Mouse (Mus musculus) limb, embryonic 10.5 days (tissue): Measurements from ENCODE around the gene Cdh26. TPM values are rescaled to one million over a fixed set of nuclear protein-coding genes. Genes with fewer than 3 reads are reported as not detected.

Experiments
- DNase-seq: peaks from one replicate; pipeline ENCODE4 v3.0.0-alpha.2; 2017; ENCODE audit warnings: low spot score
- H3K27ac ChIP-seq: fragments of 300-500 bp; sonication (generic); 2 replicates; pipeline ENCODE4 v1.5.1; 2016; ENCODE audit warnings: mild to moderate bottlenecking
- H3K27me3 ChIP-seq: fragments of 300-500 bp; sonication (generic); 2 replicates; pipeline ENCODE4 v1.6.1; 2016; ENCODE audit warnings: low read depth, mild to moderate bottlenecking; ENCODE audit not compliant: poor library complexity, severe bottlenecking
- H3K36me3 ChIP-seq: fragments of 300-500 bp; sonication (generic); 2 replicates; pipeline ENCODE4 v1.6.1; 2016; ENCODE audit warnings: mild to moderate bottlenecking, moderate library complexity
- H3K4me1 ChIP-seq: fragments of 300-500 bp; sonication (generic); 2 replicates; pipeline ENCODE4 v1.6.1; 2016
- H3K4me3 ChIP-seq: fragments of 300-500 bp; sonication (generic); 2 replicates; pipeline ENCODE4 v1.5.1; 2016; ENCODE audit warnings: mild to moderate bottlenecking, moderate library complexity
- H3K9me3 ChIP-seq: fragments of 300-500 bp; sonication (generic); replicated peaks from 2 replicates; pipeline ENCODE4 v1.6.1; 2016; ENCODE audit warnings: mild to moderate bottlenecking
- WGBS: fragments of 180-500 bp; shearing (Covaris S2); methylation state at CpG from one replicate; pipeline ENCODE4 v1.1.7; 2016; 5-methylcytosine and 5-hydroxymethylcytosine counted together
- polyA plus RNA-seq: library from polyadenylated mRNA; unstranded; fragments of >200 nt; fragmentation: Nextera tagmentation; extraction: Ambion mirVana; gene quantifications from 2 replicates; pipeline ENCODE4 v1.2.1, GENCODE M21; 2016

Gene Cdh26
- polyA plus RNA-seq, result 0.50 and 0.69 TPM in 2 replicates

GRCm38 (mm10) chr2:178430231-178430630 lies at the start of gene Cdh26:
Gene Cdh26, plus strand, starts transcription at chr2:178430531.
- WGBS, result 89% methylated on average over 4 of the region's 4 CpGs

GRCm38 (mm10) chr2:178407053-178407815 lies 23.1 kb upstream of the Cdh26 start, which contains the start of gene Sycp2:
Gene Sycp2, minus strand, starts transcription at chr2:178407685.
- Histone ChIP-seq H3K36me3 (0 out of 2 replicates have a peak, but pooled peaks cover 5% of the 10 kb centered on the region), H3K9me3 (peaks cover 8% of the 10 kb centered on the region; the same call in 1 of the 2 replicates), H3K27ac (no peak within 1 kb of the TSS), H3K4me3 (no peak within 1 kb of the TSS), H3K27me3 (peaks cover 7% of the 10 kb centered on the region; the same call in 1 of the 2 replicates), H3K4me1 (peaks cover 10% of the 10 kb centered on the region)
- DNase-seq, result no peak
- WGBS, result 82% methylated on average over 52 of the region's 52 CpGs

More at GRCm38 (mm10) chr2:178430231-178430630, at the start of gene Cdh26:
- Histone ChIP-seq H3K27ac (no peak within 1 kb of the TSS; the same call in 1 of the 2 replicates), H3K9me3 (no peaks in the 10 kb centered on the region), H3K4me3 (no peak within 1 kb of the TSS), H3K4me1 (peaks cover 9% of the 10 kb centered on the region), H3K36me3 (no peaks in the 10 kb centered on the region), H3K27me3 (no peaks in the 10 kb centered on the region)
- no peak for DNase-seq

- Histone ChIP-seq H3K4me3 (no peak overlapping the region), H3K4me1 (peaks cover 25% of the 10 kb centered on the region), H3K9me3 (peaks cover 8% of the 10 kb centered on the region; the same call in 1 of the 2 replicates), H3K27ac (no peak overlapping the region), H3K27me3 (peaks cover 25% of the 10 kb centered on the region), H3K36me3 (0 out of 2 replicates have a peak, but pooled peaks cover 5% of the 10 kb centered on the region)
- WGBS, result 83% methylated on average over 1 of the region's 1 CpGs
- no peak for DNase-seq
Measured at GRCm38 (mm10) chr2:178409024-178409423, 21.3 kb upstream of the Cdh26 start.

GRCm38 (mm10) chr2:178410286-178410685 lies 20.0 kb upstream of the Cdh26 start:
- Histone ChIP-seq H3K4me1 (peaks cover 38% of the 10 kb centered on the region), H3K9me3 (peaks cover 8% of the 10 kb centered on the region; the same call in 1 of the 2 replicates), H3K27me3 (peaks cover 27% of the 10 kb centered on the region), H3K27ac (no peak overlapping the region), H3K4me3 (no peak overlapping the region), H3K36me3 (0 out of 2 replicates have a peak, but pooled peaks cover 5% of the 10 kb centered on the region)
- no peak for DNase-seq
- WGBS, result 84% methylated on average over 6 of the region's 6 CpGs

- Histone ChIP-seq H3K36me3 (no peaks in the 10 kb centered on the region; the same call in 1 of the 2 replicates), H3K27ac (no peak overlapping the region), H3K27me3 (peaks cover 27% of the 10 kb centered on the region), H3K4me3 (no peak overlapping the region), H3K4me1 (peaks cover 42% of the 10 kb centered on the region), H3K9me3 (0 out of 2 replicates have a peak, but pooled peaks cover 2% of the 10 kb centered on the region)
- WGBS, result 79% methylated on average over 6 of the region's 6 CpGs
- DNase-seq, result peak; percentile 31
Measured at GRCm38 (mm10) chr2:178412598-178412997, 17.7 kb upstream of the Cdh26 start.

- Histone ChIP-seq H3K9me3 (no peaks in the 10 kb centered on the region), H3K27me3 (peaks cover 27% of the 10 kb centered on the region), H3K27ac (0 out of 2 replicates have a peak overlapping the region, but pooled peaks have one; percentile 85), H3K4me1 (peaks cover 42% of the 10 kb centered on the region), H3K4me3 (peak overlapping the region; percentile 86), H3K36me3 (peaks cover 4% of the 10 kb centered on the region)
- DNase-seq, result no peak
- 67% methylated on average over 13 of the region's 13 CpGs for WGBS
Measured at GRCm38 (mm10) chr2:178413081-178413480, 17.2 kb upstream of the Cdh26 start.

GRCm38 (mm10) chr2:178413481-178414260 lies 16.7 kb upstream of the Cdh26 start:
- 15% methylated on average over 75 of the region's 75 CpGs for WGBS
- peak overlapping the region; percentile 86 for H3K4me3 ChIP-seq
- no peak for DNase-seq
- H3K36me3 ChIP-seq, result peaks cover 10% of the 10 kb centered on the region
- H3K27me3 ChIP-seq, result peaks cover 27% of the 10 kb centered on the region
- peak overlapping the region; percentile 85 for H3K27ac ChIP-seq
- H3K9me3 ChIP-seq, result no peaks in the 10 kb centered on the region
- peaks cover 42% of the 10 kb centered on the region for H3K4me1 ChIP-seq

- Histone ChIP-seq H3K27me3 (peaks cover 27% of the 10 kb centered on the region), H3K27ac (peak within 1 kb of the TSS; percentile 85)
- WGBS, result 1% methylated on average over 63 of the region's 74 CpGs
Measured at GRCm38 (mm10) chr2:178414261-178415149, 15.8 kb upstream of the Cdh26 start, which contains the start of the genes Ppp1r3d and Fam217b. Gene Ppp1r3d, minus strand, starts transcription at chr2:178414472. Gene Fam217b, plus strand, starts transcription at chr2:178414524.

GRCm38 (mm10) chr2:178415150-178415448 lies 15.2 kb upstream of the Cdh26 start:
- WGBS, result 40% methylated on average over 3 of the region's 3 CpGs
- Histone ChIP-seq H3K4me3 (peak overlapping the region; percentile 86), H3K27me3 (peaks cover 27% of the 10 kb centered on the region), H3K36me3 (peaks cover 14% of the 10 kb centered on the region), H3K27ac (peak overlapping the region; percentile 85; the same call in 1 of the 2 replicates), H3K9me3 (no peaks in the 10 kb centered on the region), H3K4me1 (peaks cover 42% of the 10 kb centered on the region)
- no peak for DNase-seq

More at GRCm38 (mm10) chr2:178414261-178415149, 15.8 kb upstream of the Cdh26 start, which contains the start of the genes Ppp1r3d and Fam217b:
- peaks cover 42% of the 10 kb centered on the region for H3K4me1 ChIP-seq
- peak; percentile 76 for DNase-seq
- H3K4me3 ChIP-seq, result peak within 1 kb of the TSS; percentile 86
- peaks cover 14% of the 10 kb centered on the region for H3K36me3 ChIP-seq
- H3K9me3 ChIP-seq, result no peaks in the 10 kb centered on the region

- Histone ChIP-seq H3K4me3 (no peak overlapping the region), H3K36me3 (peaks cover 20% of the 10 kb centered on the region), H3K27me3 (peaks cover 27% of the 10 kb centered on the region), H3K4me1 (peaks cover 51% of the 10 kb centered on the region), H3K9me3 (no peaks in the 10 kb centered on the region), H3K27ac (no peak overlapping the region)
- peak; percentile 28 for DNase-seq
- 76% methylated on average over 13 of the region's 13 CpGs for WGBS
Measured at GRCm38 (mm10) chr2:178416427-178416826, 13.9 kb upstream of the Cdh26 start.

GRCm38 (mm10) chr2:178416970-178417369 lies 13.4 kb upstream of the Cdh26 start:
- Histone ChIP-seq H3K4me3 (no peak overlapping the region), H3K9me3 (no peaks in the 10 kb centered on the region), H3K4me1 (peaks cover 51% of the 10 kb centered on the region), H3K27me3 (peaks cover 23% of the 10 kb centered on the region), H3K27ac (no peak overlapping the region), H3K36me3 (peaks cover 20% of the 10 kb centered on the region)
- 76% methylated on average over 4 of the region's 4 CpGs for WGBS
- DNase-seq, result peak; percentile 26

GRCm38 (mm10) chr2:178420576-178420975 lies 9.8 kb upstream of the Cdh26 start:
- H3K4me1 ChIP-seq, result peaks cover 36% of the 10 kb centered on the region
- 81% methylated on average over 9 of the region's 9 CpGs for WGBS
- no peak for DNase-seq

More at GRCm38 (mm10) chr2:178420576-178420975, 9.8 kb upstream of the Cdh26 start:
- Histone ChIP-seq H3K4me3 (no peak overlapping the region), H3K27ac (peak overlapping the region; percentile 91), H3K27me3 (no peaks in the 10 kb centered on the region), H3K9me3 (no peaks in the 10 kb centered on the region), H3K36me3 (peaks cover 20% of the 10 kb centered on the region)
